Mouse (Mus musculus) midbrain, embryonic 12.5 days (tissue): ENCODE data around the gene 9530068E07Rik. TPM values are rescaled to one million over a fixed set of nuclear protein-coding genes. Genes with fewer than 3 reads are reported as not detected.

Experiments
- ATAC-seq: fragments of 200-750 bp; cut with Nextera tagmentation; 2 replicates; pipeline ENCODE4 v1.8.0; 2017; ENCODE audit warnings: low read depth, moderate TSS enrichment, moderate library complexity; ENCODE audit not compliant: low FRiP score
- H3K27ac ChIP-seq: fragments of 300-500 bp; sonication (generic); replicated peaks from 2 replicates; pipeline ENCODE4 v1.5.1; 2016; ENCODE audit warnings: mild to moderate bottlenecking
- H3K27me3 ChIP-seq: fragments of 300-500 bp; sonication (generic); 2 replicates; pipeline ENCODE4 v1.6.1; 2016; ENCODE audit warnings: mild to moderate bottlenecking
- H3K36me3 ChIP-seq: fragments of 300-500 bp; sonication (generic); 2 replicates; pipeline ENCODE4 v1.6.1; 2016
- H3K4me1 ChIP-seq: fragments of 300-500 bp; sonication (generic); 2 replicates; pipeline ENCODE4 v1.6.1; 2016
- H3K4me2 ChIP-seq: fragments of 300-500 bp; sonication (generic); replicated peaks from 2 replicates; pipeline ENCODE4 v1.6.1; 2016; ENCODE audit warnings: mild to moderate bottlenecking, moderate library complexity
- H3K4me3 ChIP-seq: fragments of 300-500 bp; sonication (generic); 2 replicates; pipeline ENCODE4 v1.5.1; 2016; ENCODE audit warnings: mild to moderate bottlenecking
- H3K9ac ChIP-seq: fragments of 300-500 bp; sonication (generic); replicated peaks from 2 replicates; pipeline ENCODE4 v1.6.1; 2016; ENCODE audit warnings: mild to moderate bottlenecking, moderate library complexity
- H3K9me3 ChIP-seq: fragments of 300-500 bp; sonication (generic); 2 replicates; pipeline ENCODE4 v1.6.1; 2016; ENCODE audit warnings: mild to moderate bottlenecking
- WGBS: fragments of 180-500 bp; shearing (Covaris S2); methylation state at CpG from one replicate; pipeline ENCODE4 v1.1.7; 2016; 5-methylcytosine and 5-hydroxymethylcytosine counted together
- polyA plus RNA-seq: library from polyadenylated mRNA; unstranded; fragments of >200 nt; fragmentation: Nextera tagmentation; extraction: Ambion mirVana; gene quantifications from 2 replicates; pipeline ENCODE4 v1.2.1, GENCODE M21; 2016

9530068E07Rik gene
- polyA plus RNA-seq, 1 experiment from 2014 or later: 154 TPM

DNA sequence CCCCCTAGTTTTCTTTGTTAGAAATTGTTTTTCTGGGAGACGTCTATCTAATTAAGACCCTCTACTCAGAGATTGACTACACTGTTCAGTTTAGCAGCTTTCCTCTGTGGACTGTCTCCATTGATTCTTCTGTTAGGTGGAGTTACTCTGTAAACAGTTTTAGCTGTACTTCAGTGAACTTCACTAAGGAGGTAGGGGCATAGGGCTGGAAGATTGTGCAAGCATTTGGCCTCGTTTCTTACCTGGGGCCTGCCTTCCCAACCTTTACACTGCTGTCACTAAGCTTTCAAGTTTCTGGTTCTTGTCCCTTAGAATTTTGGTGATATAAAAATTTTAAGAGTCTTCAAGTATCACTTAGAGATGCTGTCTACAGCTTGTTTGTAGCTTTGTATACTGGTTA, 5.2 kb downstream of the 9530068E07Rik start:
- Histone ChIP-seq H3K9me3 (no peaks in the 10 kb centered on the region), H3K27ac (no peak overlapping the region), H3K27me3 (no peaks in the 10 kb centered on the region), H3K4me2 (no peak overlapping the region), H3K36me3 (peaks cover 36% of the 10 kb centered on the region), H3K4me1 (peaks cover 10% of the 10 kb centered on the region), H3K4me3 (no peak overlapping the region), H3K9ac (no peak overlapping the region)
- no peak for ATAC-seq
- WGBS: 75% methylated on average over 2 of the region's 2 CpGs

DNA sequence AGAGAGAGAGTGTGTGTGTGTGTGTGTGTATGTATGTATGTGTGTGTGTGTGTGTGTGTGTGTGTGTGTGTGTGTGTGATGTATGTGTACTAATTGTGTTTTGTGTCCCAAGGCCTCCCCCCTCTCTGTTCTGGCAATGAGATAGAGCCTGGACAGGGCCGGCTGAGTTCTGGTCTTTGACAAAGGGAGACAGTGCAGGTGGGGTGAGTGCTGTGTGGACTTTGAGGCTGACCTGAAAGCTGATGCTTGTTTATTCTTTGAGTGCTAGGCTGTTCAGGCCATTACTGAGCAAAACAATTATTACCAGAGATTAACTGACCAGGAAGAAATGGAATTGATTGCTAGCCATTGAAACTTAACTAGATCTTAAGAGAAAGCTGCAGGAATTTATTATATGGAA, 6.3 kb downstream of the 9530068E07Rik start:
- H3K27ac ChIP-seq: no peak overlapping the region
- H3K9me3 ChIP-seq: no peaks in the 10 kb centered on the region
- no peak overlapping the region for H3K4me2 ChIP-seq
- H3K9ac ChIP-seq: no peak overlapping the region
- ATAC-seq: no peak
- H3K27me3 ChIP-seq: no peaks in the 10 kb centered on the region
- peaks cover 4% of the 10 kb centered on the region for H3K4me1 ChIP-seq
- H3K36me3 ChIP-seq: peaks cover 47% of the 10 kb centered on the region
- 71% methylated on average over 1 of the region's 1 CpGs for WGBS
- H3K4me3 ChIP-seq: no peak overlapping the region

DNA sequence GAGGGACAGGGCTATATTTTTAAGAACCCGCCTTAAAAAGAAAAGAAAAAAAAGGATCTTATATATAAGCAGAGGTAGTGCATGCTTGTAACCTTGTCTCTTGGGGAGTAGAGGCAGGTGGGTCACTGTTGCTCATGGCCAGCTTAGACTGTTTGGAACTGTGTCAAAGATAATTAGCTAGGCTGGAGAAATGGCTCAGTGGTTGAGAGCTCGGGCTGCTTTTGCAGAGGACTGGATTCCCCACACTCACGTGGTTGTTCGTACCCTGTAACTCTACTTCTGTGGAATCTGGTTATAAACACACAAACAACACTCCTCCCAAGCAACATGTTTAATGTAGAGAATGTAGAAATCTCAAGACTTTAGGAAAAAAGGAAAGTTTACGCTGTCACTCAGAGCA, 8.0 kb downstream of the 9530068E07Rik start:
- no peaks in the 10 kb centered on the region for H3K9me3 ChIP-seq
- H3K27ac ChIP-seq: no peak overlapping the region
- peaks cover 63% of the 10 kb centered on the region for H3K36me3 ChIP-seq
- no peak overlapping the region for H3K4me3 ChIP-seq
- no peak overlapping the region for H3K9ac ChIP-seq
- H3K4me2 ChIP-seq: no peak overlapping the region
- no peaks in the 10 kb centered on the region for H3K27me3 ChIP-seq
- 92% methylated on average over 5 of the region's 5 CpGs for WGBS
- no peak for ATAC-seq
- H3K4me1 ChIP-seq: no peaks in the 10 kb centered on the region

DNA sequence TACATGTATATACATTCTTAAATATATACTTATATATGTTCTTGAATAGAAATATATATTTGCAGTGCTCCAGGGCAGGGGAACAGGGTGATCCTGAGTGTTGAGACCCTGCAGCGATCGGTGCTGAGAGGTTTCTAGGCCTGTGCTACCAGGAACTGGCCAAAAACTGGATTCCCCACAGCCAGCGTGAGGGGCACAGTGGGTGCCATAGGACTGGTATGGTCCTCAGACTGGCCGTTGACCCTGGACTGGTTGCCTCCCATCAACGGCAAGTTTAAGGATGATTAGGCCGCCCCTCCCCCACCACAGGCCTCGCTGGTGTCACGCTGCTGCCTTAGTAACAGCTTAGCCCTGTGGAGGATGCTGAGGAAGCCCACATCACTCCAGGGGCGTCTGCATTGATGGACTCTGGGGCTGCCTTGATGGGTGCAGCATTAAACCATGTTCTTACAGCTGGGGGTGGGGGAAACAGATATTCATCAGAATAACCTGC, 9.0 kb downstream of the 9530068E07Rik start:
- Histone ChIP-seq H3K4me1 (no peaks in the 10 kb centered on the region), H3K9ac (no peak overlapping the region), H3K9me3 (no peaks in the 10 kb centered on the region), H3K27me3 (no peaks in the 10 kb centered on the region), H3K27ac (no peak overlapping the region), H3K36me3 (peaks cover 68% of the 10 kb centered on the region), H3K4me2 (no peak overlapping the region), H3K4me3 (no peak overlapping the region)
- WGBS: 71% methylated on average over 9 of the region's 9 CpGs
- no peak for ATAC-seq

DNA sequence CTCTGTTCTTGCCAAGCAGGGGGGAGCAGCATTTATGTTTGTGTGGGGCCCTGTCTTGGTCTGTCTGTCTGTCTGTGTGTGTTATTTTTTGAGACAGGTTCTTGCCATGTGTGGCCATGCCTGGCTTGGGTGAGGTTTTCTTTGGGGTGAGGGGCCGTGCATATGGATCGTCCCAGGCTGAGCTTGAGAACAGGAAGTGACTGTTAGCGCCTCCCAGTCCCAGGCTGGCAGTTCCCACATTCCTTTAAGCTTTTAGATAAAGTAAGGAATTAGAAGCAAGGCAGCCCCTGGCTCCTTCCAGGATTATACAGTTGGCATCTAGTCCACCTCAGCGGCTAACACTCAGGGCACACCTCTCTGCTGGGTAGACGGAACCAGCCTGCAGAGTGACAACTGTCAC, 13.1 kb downstream of the 9530068E07Rik start:
- 87% methylated on average over 5 of the region's 5 CpGs for WGBS
- no peak overlapping the region for H3K4me3 ChIP-seq

DNA sequence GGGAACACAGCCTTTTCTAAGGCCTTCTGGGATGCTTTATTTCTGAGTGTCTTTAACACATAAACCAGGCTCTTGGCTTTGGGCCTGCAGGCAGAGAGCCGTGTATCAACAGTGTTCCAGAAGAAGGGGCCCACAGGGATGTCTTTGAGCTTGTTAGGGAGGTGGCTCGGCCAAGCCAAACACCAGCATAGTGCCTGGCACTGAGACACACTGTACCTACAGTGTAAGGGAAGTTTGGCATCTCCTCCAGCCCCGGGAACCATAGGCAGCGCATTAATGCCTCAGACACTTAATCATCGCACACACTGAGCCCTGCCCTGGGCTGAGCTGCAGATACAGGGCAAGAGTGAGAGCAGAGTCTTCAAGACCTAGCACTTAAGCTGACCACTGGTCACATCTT, 22.1 kb downstream of the 9530068E07Rik start:
- H3K4me2 ChIP-seq: no peak overlapping the region
- no peaks in the 10 kb centered on the region for H3K9me3 ChIP-seq
- no peak overlapping the region for H3K4me3 ChIP-seq
- H3K4me1 ChIP-seq: no peaks in the 10 kb centered on the region
- 88% methylated on average over 5 of the region's 5 CpGs for WGBS
- no peak for ATAC-seq
- H3K9ac ChIP-seq: no peak overlapping the region
- H3K36me3 ChIP-seq: no peaks in the 10 kb centered on the region
- H3K27me3 ChIP-seq: no peaks in the 10 kb centered on the region
- H3K27ac ChIP-seq: no peak overlapping the region

More for the DNA sequence above, 13.1 kb downstream of the 9530068E07Rik start:
- H3K4me1 ChIP-seq: no peaks in the 10 kb centered on the region
- 0 out of 2 replicates have a peak, but pooled peaks cover 4% of the 10 kb centered on the region for H3K9me3 ChIP-seq
- no peak overlapping the region for H3K4me2 ChIP-seq
- peaks cover 53% of the 10 kb centered on the region for H3K36me3 ChIP-seq
- no peak overlapping the region for H3K27ac ChIP-seq
- H3K9ac ChIP-seq: no peak overlapping the region
- no peak for ATAC-seq
- H3K27me3 ChIP-seq: no peaks in the 10 kb centered on the region

DNA sequence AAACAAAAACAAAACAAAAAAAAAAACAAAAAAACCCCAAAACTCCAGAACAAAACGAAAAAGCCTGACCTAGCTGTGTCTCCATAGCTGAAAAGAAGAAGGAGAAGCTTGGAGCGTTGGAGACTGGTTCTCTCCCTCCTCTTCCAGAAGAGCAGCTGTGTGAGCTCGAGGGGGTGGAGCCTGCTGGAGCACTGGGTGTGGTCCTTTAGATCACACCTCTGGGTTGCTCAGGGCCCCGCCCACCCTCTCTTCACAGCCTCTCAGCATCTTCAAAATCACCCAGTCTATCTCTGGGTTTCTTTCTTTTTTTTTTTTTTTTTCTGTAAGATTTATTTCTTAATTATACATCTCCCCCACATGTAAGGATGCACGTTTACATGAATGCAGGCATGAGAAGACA, 23.0 kb downstream of the 9530068E07Rik start:
- Histone ChIP-seq H3K36me3 (no peaks in the 10 kb centered on the region), H3K9me3 (no peaks in the 10 kb centered on the region), H3K4me3 (no peak overlapping the region), H3K9ac (no peak overlapping the region), H3K4me2 (no peak overlapping the region), H3K4me1 (no peaks in the 10 kb centered on the region), H3K27me3 (no peaks in the 10 kb centered on the region), H3K27ac (no peak overlapping the region)
- no peak for ATAC-seq
- 48% methylated on average over 5 of the region's 5 CpGs for WGBS

DNA sequence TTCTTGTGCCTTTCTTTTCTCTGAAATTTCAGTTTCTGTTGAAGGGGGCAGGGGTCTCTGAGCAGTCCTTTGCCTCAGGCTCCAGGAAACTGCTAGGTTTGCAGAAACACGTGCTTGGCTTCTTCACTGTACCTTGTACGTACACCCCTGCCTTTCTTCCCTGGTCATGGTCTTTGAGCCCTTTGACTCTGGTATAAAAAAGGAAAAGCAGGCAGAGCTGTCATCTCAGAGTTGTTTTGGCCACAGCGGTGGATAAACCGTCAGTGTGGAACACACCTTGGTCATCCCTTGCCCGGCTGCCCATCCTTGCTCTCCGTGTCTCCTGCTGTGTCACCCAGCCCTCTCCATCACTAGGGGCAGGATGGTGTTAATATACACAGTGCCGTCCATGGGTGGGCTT, 23.6 kb downstream of the 9530068E07Rik start:
- H3K27ac ChIP-seq: no peak overlapping the region

DNA sequence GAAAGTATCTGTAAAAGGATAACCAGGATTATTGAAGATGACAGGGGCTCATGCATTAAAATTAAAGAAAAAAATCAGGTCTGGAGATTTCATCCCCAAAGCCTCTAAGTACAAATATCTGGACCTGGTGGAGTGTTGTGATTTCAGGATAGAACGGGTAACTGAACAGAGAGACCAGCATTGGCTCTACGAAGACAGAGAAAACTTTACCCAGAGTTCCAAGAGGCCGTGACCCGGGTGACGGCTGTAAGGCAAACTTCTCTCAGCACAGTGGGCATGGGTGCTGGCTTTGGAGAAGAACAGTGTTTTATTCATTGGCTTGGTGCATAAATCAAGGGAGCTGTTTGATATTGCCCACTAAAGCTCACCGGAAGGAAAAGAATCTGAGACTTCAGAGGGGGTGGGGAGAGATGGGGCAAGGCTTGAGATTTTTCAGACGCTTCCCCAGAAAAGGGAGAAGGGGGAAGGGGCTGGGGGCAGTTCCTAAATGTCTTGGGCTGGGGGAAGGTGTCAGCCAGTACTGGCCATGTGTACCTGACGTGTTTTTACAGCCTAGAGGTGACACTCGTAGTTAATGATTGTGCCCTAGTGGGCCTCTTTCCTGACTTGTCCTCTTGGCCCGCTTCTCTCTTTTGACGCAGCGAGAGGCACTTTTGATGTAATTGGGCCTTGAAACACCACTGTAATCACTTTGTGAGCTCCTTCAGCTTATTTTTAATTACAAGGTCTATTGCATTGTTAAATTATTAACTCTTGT, 24.2 kb downstream of the 9530068E07Rik start:
- H3K27me3 ChIP-seq: no peaks in the 10 kb centered on the region
- H3K9me3 ChIP-seq: no peaks in the 10 kb centered on the region
- H3K4me2 ChIP-seq: no peak overlapping the region
- WGBS: 82% methylated on average over 12 of the region's 12 CpGs
- H3K9ac ChIP-seq: no peak overlapping the region
- ATAC-seq: no peak
- H3K4me1 ChIP-seq: no peaks in the 10 kb centered on the region
- no peaks in the 10 kb centered on the region for H3K36me3 ChIP-seq
- no peak overlapping the region for H3K4me3 ChIP-seq
- no peak overlapping the region for H3K27ac ChIP-seq

More for the DNA sequence above, 23.6 kb downstream of the 9530068E07Rik start:
- H3K4me2 ChIP-seq: no peak overlapping the region
- 84% methylated on average over 7 of the region's 7 CpGs for WGBS
- H3K4me1 ChIP-seq: no peaks in the 10 kb centered on the region
- H3K4me3 ChIP-seq: no peak overlapping the region
- ATAC-seq: no peak
- H3K36me3 ChIP-seq: no peaks in the 10 kb centered on the region
- no peaks in the 10 kb centered on the region for H3K9me3 ChIP-seq
- H3K27me3 ChIP-seq: no peaks in the 10 kb centered on the region
- H3K9ac ChIP-seq: no peak overlapping the region

DNA sequence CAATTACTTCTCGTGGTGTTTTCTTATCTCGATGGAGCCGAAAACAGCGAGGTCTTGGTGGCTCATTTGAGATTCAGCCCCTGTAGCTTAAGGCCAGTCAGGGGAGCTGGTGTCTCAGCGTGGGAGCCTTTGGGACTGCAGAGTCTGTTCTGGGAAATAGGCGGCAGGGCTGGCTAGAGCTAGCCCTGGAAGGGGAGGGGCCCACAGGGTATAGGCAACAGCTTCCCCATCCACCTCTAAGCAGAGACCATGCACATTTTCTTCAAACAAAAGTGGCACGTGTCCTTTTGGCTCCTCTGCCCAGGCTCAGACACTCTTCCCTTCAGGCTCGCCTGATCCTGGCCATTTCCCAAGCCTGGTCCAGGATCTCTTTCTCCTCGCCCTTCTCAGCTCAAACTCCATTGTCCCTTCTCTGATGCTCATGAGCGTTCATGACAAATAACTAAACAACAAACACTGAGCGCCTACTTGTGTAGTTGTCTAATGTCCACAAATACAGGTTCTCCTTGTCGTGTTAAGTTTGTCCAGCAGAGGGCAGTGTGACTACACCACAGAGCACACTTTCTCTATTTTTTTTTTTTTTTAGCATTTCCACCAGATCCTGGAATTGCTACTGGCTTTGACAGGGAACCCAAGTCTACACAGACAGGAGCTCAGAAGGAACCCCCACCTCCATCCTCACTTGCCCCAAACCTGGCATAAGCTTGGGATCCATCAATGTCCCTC, 25.0 kb downstream of the 9530068E07Rik start:
- Histone ChIP-seq H3K4me3 (no peak overlapping the region), H3K27me3 (no peaks in the 10 kb centered on the region), H3K9ac (no peak overlapping the region), H3K4me1 (peaks cover 1% of the 10 kb centered on the region; the same call in 1 of the 2 replicates), H3K4me2 (no peak overlapping the region), H3K36me3 (no peaks in the 10 kb centered on the region), H3K27ac (no peak overlapping the region), H3K9me3 (no peaks in the 10 kb centered on the region)
- 42% methylated on average over 12 of the region's 12 CpGs for WGBS
- ATAC-seq: no peak

DNA sequence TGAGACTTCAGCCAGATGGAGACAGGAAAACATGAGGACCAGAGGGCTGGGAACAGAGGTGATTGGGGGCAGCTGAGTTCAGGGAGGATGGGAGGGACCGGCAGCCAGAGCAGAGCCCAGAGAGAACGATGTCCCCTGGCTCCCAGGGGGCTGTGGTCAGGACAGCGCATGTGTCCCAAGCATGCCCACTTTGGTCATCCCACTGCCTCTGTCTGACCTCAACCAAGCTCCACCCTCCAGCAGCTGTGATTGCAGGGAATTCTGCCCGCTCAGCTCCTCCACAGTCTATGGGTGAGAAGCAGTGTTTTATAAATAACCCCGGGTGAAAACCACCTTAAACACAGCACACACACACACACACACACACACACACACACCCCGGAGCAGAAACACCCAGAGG, 33.2 kb downstream of the 9530068E07Rik start:
- 76% methylated on average over 6 of the region's 6 CpGs for WGBS
- Histone ChIP-seq H3K36me3 (no peaks in the 10 kb centered on the region), H3K9me3 (peaks cover 5% of the 10 kb centered on the region; the same call in 1 of the 2 replicates), H3K4me2 (no peak overlapping the region), H3K27ac (no peak overlapping the region), H3K4me1 (peaks cover 4% of the 10 kb centered on the region; the same call in 1 of the 2 replicates), H3K9ac (no peak overlapping the region), H3K4me3 (no peak overlapping the region), H3K27me3 (0 out of 2 replicates have a peak, but pooled peaks cover 5% of the 10 kb centered on the region)
- no peak for ATAC-seq

DNA sequence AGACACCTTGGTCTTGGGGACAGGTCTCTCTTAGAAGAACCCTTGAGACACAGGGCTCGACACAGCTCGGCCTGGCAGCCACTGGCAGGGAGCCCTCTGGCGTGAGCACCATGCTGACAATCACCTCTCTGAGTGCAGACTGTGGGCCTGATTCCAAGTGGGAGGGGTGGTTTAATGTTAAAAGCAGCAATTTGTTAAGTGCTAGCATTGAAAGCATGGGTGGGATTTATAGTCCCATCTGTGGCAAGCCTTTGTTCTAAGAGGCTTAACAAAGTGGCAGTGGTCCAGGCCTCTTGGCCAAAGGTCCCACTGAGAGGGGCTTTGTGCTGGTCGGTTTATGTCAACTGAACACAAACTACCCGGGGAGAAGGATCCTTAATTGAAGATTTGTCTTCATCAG, 35.4 kb downstream of the 9530068E07Rik start:
- Histone ChIP-seq H3K9me3 (peaks cover 5% of the 10 kb centered on the region; the same call in 1 of the 2 replicates), H3K4me2 (no peak overlapping the region), H3K4me3 (no peak overlapping the region), H3K4me1 (no peaks in the 10 kb centered on the region; the same call in 1 of the 2 replicates), H3K36me3 (no peaks in the 10 kb centered on the region), H3K27ac (no peak overlapping the region), H3K27me3 (0 out of 2 replicates have a peak, but pooled peaks cover 5% of the 10 kb centered on the region), H3K9ac (no peak overlapping the region)
- no peak for ATAC-seq
- 72% methylated on average over 5 of the region's 5 CpGs for WGBS
